Comparison of ENCODE assay signal across 17 mouse cellular contexts in genomic region chr3:34658966-34659535, GRCm38 (mm10). TPM values are rescaled to one million over a fixed set of nuclear protein-coding genes. Genes with fewer than 3 reads are reported as not detected.
DNase-seq lines count a peak whose midpoint lies in the region; ATAC-seq and TF ChIP-seq lines count a peak whose summit lies in the region.
"Had no signal": no experiment of that assay in that cellular context is flagged by ENCODE, and none has a peak within 500 bp of the region (broad histone marks: within the 10 kb centered on the region; RNA-seq: fewer than 3 reads in every experiment).

No protein-coding gene starts in this region.

- peaks cover 67% of the 10 kb centered on the region for H3K27me3 ChIP-seq in hindbrain, embryonic 10.5 days (ENCODE audit: insufficient read depth, poor library complexity, severe bottlenecking)
- peaks cover 23% of the 10 kb centered on the region for H3K27me3 ChIP-seq in midbrain, embryonic 13.5 days

- H3K9me3 ChIP-seq in hindbrain, embryonic 10.5 days, result no peaks in the 10 kb centered on the region
- no peaks in the 10 kb centered on the region for H3K9me3 ChIP-seq in midbrain, embryonic 13.5 days
- H3K9me3 ChIP-seq: heart, embryonic 13.5 days; limb, embryonic 13.5 days had no signal

- ATAC-seq in midbrain, embryonic 13.5 days, result no peak
- ATAC-seq: liver, postnatal 0 days had no signal

- TF ChIP-seq POLR2A in olfactory bulb, adult 2 months (IDR thresholded peaks at IDR 0.05; ENCODE audit: insufficient read depth, low read depth, low read length), result no peak

- WGBS in hindbrain, embryonic 10.5 days, result 51% methylated on average over 8 of the region's 8 CpGs
- 37% methylated on average over 8 of the region's 8 CpGs for WGBS in midbrain, embryonic 13.5 days
- WGBS in olfactory bulb, adult 2 months, result 59% methylated on average over 8 of the region's 8 CpGs

- peak; percentile 37 for DNase-seq in embryo, embryonic 10.5 days (ENCODE audit: low spot score)
- DNase-seq in embryo, embryonic 9.5 days (ENCODE audit: extremely low spot score), result no peak
- peak; percentile 5 for DNase-seq in hindbrain, embryonic 10.5 days (ENCODE audit: low spot score)
- no peak for DNase-seq in testis, postnatal 14 days (ENCODE audit: low spot score)
- no peak for DNase-seq in thymus, postnatal 10 days (ENCODE audit: low spot score in 2 of 2)
- DNase-seq in lung, postnatal 10 days, result no peak
- DNase-seq: adrenal gland, postnatal 10 days; gastrocnemius, postnatal 25 days; layer of hippocampus, adult 9-11 months; liver, postnatal 0 days; right cerebral cortex, postnatal 25 days had no signal

- H3K27ac ChIP-seq in hindbrain, embryonic 10.5 days, result peak overlapping the region; percentile 93
- peak overlapping the region; percentile 96 for H3K27ac ChIP-seq in midbrain, embryonic 13.5 days
- H3K27ac ChIP-seq in olfactory bulb, adult 2 months (ENCODE audit: insufficient read depth, low read depth, low read length), result peak overlapping the region; percentile 54
- H3K27ac ChIP-seq: heart, embryonic 13.5 days; limb, embryonic 13.5 days had no signal

- H3K4me2 ChIP-seq in midbrain, embryonic 13.5 days (replicated peaks), result peak overlapping the region; percentile 62
- H3K4me2 ChIP-seq: heart, embryonic 13.5 days; limb, embryonic 13.5 days had no signal

- no peak for TF ChIP-seq CTCF in olfactory bulb, adult 2 months (IDR thresholded peaks at IDR 0.05; ENCODE audit: insufficient read depth, low read depth, low read length)

- H3K36me3 ChIP-seq in hindbrain, embryonic 10.5 days, result peaks cover 12% of the 10 kb centered on the region
- no peaks in the 10 kb centered on the region for H3K36me3 ChIP-seq in midbrain, embryonic 13.5 days
- H3K36me3 ChIP-seq: heart, embryonic 13.5 days; limb, embryonic 13.5 days had no signal

- peak overlapping the region; percentile 68 for H3K4me3 ChIP-seq in hindbrain, embryonic 10.5 days
- peak overlapping the region; percentile 59 for H3K4me3 ChIP-seq in midbrain, embryonic 13.5 days (replicated peaks)
- H3K4me3 ChIP-seq in olfactory bulb, adult 2 months (ENCODE audit: insufficient read depth, low read depth, low read length), result no peak overlapping the region
- H3K4me3 ChIP-seq: heart, embryonic 13.5 days; limb, embryonic 13.5 days; megakaryocyte, embryonic 14.5 days had no signal

- H3K4me1 ChIP-seq in hindbrain, embryonic 10.5 days (replicated peaks), result peaks cover 90% of the 10 kb centered on the region
- H3K4me1 ChIP-seq in midbrain, embryonic 13.5 days (replicated peaks), result peaks cover 87% of the 10 kb centered on the region
- peaks cover 37% of the 10 kb centered on the region for H3K4me1 ChIP-seq in olfactory bulb, adult 2 months (ENCODE audit: control insufficient read depth, insufficient read depth, low read length)

- H3K9ac ChIP-seq in midbrain, embryonic 13.5 days (replicated peaks), result peak overlapping the region; percentile 80
- H3K9ac ChIP-seq: heart, embryonic 13.5 days; limb, embryonic 13.5 days; liver, postnatal 0 days had no signal

RNA-seq across cellular contexts. Expression of gene Sox2, which starts 8.8 kb away (rescaled TPM):
- 23.4 and 24.2 TPM in 2 replicates for polyA plus RNA-seq in hindbrain, embryonic 10.5 days (2016; fragmentation: Nextera tagmentation; extraction: Ambion mirVana)
- polyA plus RNA-seq in midbrain, embryonic 13.5 days (2015; fragmentation: Nextera tagmentation; extraction: Ambion mirVana), result 27.8 and 28.2 TPM in 2 replicates
- polyA plus RNA-seq in olfactory bulb, adult 2 months (2012; ENCODE audit: insufficient read depth, insufficient read length, low replicate concordance, missing spikeins), result not detected in 2 replicates
- polyA plus RNA-seq: kidney, embryonic 16.5 days; liver, postnatal 0 days had no signal

Comparison
In these comparisons a context has a peak if more than half of its experiments do, and no peak if none do; other contexts are left out.
1. DNase-seq: peak in embryo, embryonic 10.5 days (single experiment) and hindbrain, embryonic 10.5 days (single experiment); none in embryo, embryonic 9.5 days (single experiment), testis, postnatal 14 days (single experiment), thymus, postnatal 10 days (0 of 2) and lung, postnatal 10 days (single experiment).
2. Peak in every context shown above with its lines, with median percentiles within 50 percentile points of each other: H3K27ac ChIP-seq.